Mouse (Mus musculus) myocyte (in vitro differentiated cells): ENCODE measurements around the gene Tspan7. TPM values are rescaled to one million over a fixed set of nuclear protein-coding genes. Genes with fewer than 3 reads are reported as not detected.

Source experiments
- H3K27me3 ChIP-seq: one replicate; pipeline ENCODE4 v1.6.1; 2011; ENCODE audit not compliant: control insufficient read depth, insufficient read depth, insufficient read length
- H3K36me3 ChIP-seq: one replicate; pipeline ENCODE4 v1.6.1; 2011; ENCODE audit not compliant: control insufficient read depth, insufficient read depth
- H3K4me2 ChIP-seq: one replicate; pipeline ENCODE4 v1.6.1; 2011; ENCODE audit warnings: low read depth, control low read depth
- H3K4me3 ChIP-seq: one replicate; pipeline ENCODE4 v1.5.1; 2011; ENCODE audit warnings: mild to moderate bottlenecking, control low read depth, moderate library complexity
- H3K79me2 ChIP-seq: one replicate; pipeline ENCODE4 v1.6.1; 2011; ENCODE audit not compliant: control insufficient read depth, insufficient read depth
- H3ac ChIP-seq: one replicate; pipeline ENCODE4 v1.6.1; 2011; ENCODE audit not compliant: control insufficient read depth, insufficient read length
- CEBPB ChIP-seq: IDR thresholded peaks from 2 replicates; pipeline ENCODE4 v1.6.1; 2011; ENCODE audit warnings: mild to moderate bottlenecking, moderate library complexity; ENCODE audit not compliant: poor library complexity, insufficient read depth, severe bottlenecking
- E2F4 ChIP-seq: IDR thresholded peaks from one replicate; pipeline ENCODE4 v1.6.1; 2011; ENCODE audit warnings: mild to moderate bottlenecking, control low read depth, moderate library complexity; ENCODE audit not compliant: insufficient read depth
- MAX ChIP-seq: IDR thresholded peaks from one replicate; pipeline ENCODE4 v1.6.1; 2011; ENCODE audit warnings: low read depth, mild to moderate bottlenecking, control low read depth
- MYOD1 ChIP-seq, 3 experiments: IDR thresholded peaks; one replicate each; pipeline ENCODE4 v1.6.1; 2011; ENCODE audit warnings: control low read depth in 2 of 3, low read depth in 2 of 3, mild to moderate bottlenecking in 2 of 3, moderate library complexity in 1 of 3; ENCODE audit not compliant: insufficient read length in 2 of 3, control insufficient read depth in 1 of 3
- MYOG ChIP-seq, 3 experiments: IDR thresholded peaks; one replicate each; pipeline ENCODE4 v1.6.1; 2011; ENCODE audit warnings: control low read depth in 2 of 3, low read depth in 2 of 3, mild to moderate bottlenecking in 2 of 3; ENCODE audit not compliant: insufficient read length in 2 of 3, control insufficient read depth in 1 of 3, insufficient read depth in 1 of 3
- POLR2A ChIP-seq: IDR thresholded peaks from one replicate; pipeline ENCODE4 v1.6.1; 2011; ENCODE audit warnings: low read depth, mild to moderate bottlenecking, control low read depth, moderate library complexity; ENCODE audit not compliant: insufficient read length
- POLR2AphosphoS2 ChIP-seq: IDR thresholded peaks from one replicate; pipeline ENCODE4 v1.6.1; 2011; ENCODE audit warnings: low read depth, control low read depth; ENCODE audit not compliant: insufficient read length
- REST ChIP-seq: IDR thresholded peaks from one replicate; pipeline ENCODE4 v1.6.1; 2011; ENCODE audit warnings: mild to moderate bottlenecking, control low read depth, moderate library complexity; ENCODE audit not compliant: insufficient read depth, insufficient read length
- SRF ChIP-seq: IDR thresholded peaks from one replicate; pipeline ENCODE4 v1.6.1; 2011; ENCODE audit warnings: low read depth; ENCODE audit not compliant: control insufficient read depth, insufficient read length
- TCF12 ChIP-seq: IDR thresholded peaks from one replicate; pipeline ENCODE4 v1.6.1; 2011; ENCODE audit warnings: mild to moderate bottlenecking, control low read depth; ENCODE audit not compliant: poor library complexity, insufficient read depth, severe bottlenecking
- TCF3 ChIP-seq: IDR thresholded peaks from one replicate; pipeline ENCODE4 v1.6.1; 2011; ENCODE audit warnings: low read depth, control low read depth; ENCODE audit not compliant: insufficient read length
- USF1 ChIP-seq: IDR thresholded peaks from one replicate; pipeline ENCODE4 v1.6.1; 2011; ENCODE audit warnings: low read depth, mild to moderate bottlenecking, control low read depth, moderate library complexity
- polyA plus RNA-seq: library from polyadenylated mRNA; unstranded; fragments of >200 nt; fragmentation: generic; extraction: Trizol; gene quantifications from one replicate; pipeline ENCODE4 v1.2.1, GENCODE M21; 2012; ENCODE audit warnings: missing spikeins

Tspan7 gene
- polyA plus RNA-seq, 1 experiment, result 45.0 TPM

- no peak overlapping the region for H3K4me3 ChIP-seq
- H3K79me2 ChIP-seq, result no peaks in the 10 kb centered on the region
- H3K27me3 ChIP-seq, result no peaks in the 10 kb centered on the region
- no peak overlapping the region for H3K4me2 ChIP-seq
- no peak overlapping the region for H3ac ChIP-seq
- no peak for TF ChIP-seq POLR2AphosphoS2
- TF ChIP-seq CEBPB, result no peak
- no peaks in the 10 kb centered on the region for H3K36me3 ChIP-seq
Observed at GRCm38 (mm10) chrX:10574523-10574922, 89.6 kb downstream of the Tspan7 start.

GRCm38 (mm10) chrX:10575406-10575805, 90.4 kb downstream of the Tspan7 start:
- Histone ChIP-seq H3K79me2 (no peaks in the 10 kb centered on the region), H3ac (no peak overlapping the region), H3K4me3 (no peak overlapping the region), H3K4me2 (no peak overlapping the region), H3K27me3 (no peaks in the 10 kb centered on the region), H3K36me3 (no peaks in the 10 kb centered on the region)
- TF ChIP-seq MAX (no peak), POLR2AphosphoS2 (no peak), MYOG (IDR thresholded peaks at IDR 0.05; ENCODE audit: control insufficient read depth in 1 of 3, insufficient read depth in 1 of 3, insufficient read length in 2 of 3, low read depth in 2 of 3) (no peak), TCF12 (no peak)

- no peaks in the 10 kb centered on the region for H3K27me3 ChIP-seq
- H3K4me3 ChIP-seq, result no peak overlapping the region
- no peaks in the 10 kb centered on the region for H3K79me2 ChIP-seq
- H3K36me3 ChIP-seq, result no peaks in the 10 kb centered on the region
- H3K4me2 ChIP-seq, result no peak overlapping the region
- TF ChIP-seq USF1 (no peak), SRF (no peak), POLR2A (no peak), CEBPB (no peak), TCF12 (no peak), TCF3 (no peak), MYOD1 (IDR thresholded peaks at IDR 0.05; ENCODE audit: control insufficient read depth in 1 of 3, insufficient read length in 2 of 3, low read depth in 2 of 3) (no peak), REST (no peak), MYOG (IDR thresholded peaks at IDR 0.05; ENCODE audit: control insufficient read depth in 1 of 3, insufficient read depth in 1 of 3, insufficient read length in 2 of 3, low read depth in 2 of 3) (no peak), E2F4 (no peak), POLR2AphosphoS2 (no peak), MAX (no peak)
- no peak overlapping the region for H3ac ChIP-seq
Observed at GRCm38 (mm10) chrX:10576349-10576748, 91.4 kb downstream of the Tspan7 start.

- H3K27me3 ChIP-seq, result no peaks in the 10 kb centered on the region
- no peak overlapping the region for H3K4me2 ChIP-seq
- H3K36me3 ChIP-seq, result no peaks in the 10 kb centered on the region
- no peak for TF ChIP-seq MAX
- no peak for TF ChIP-seq SRF
- no peak for TF ChIP-seq POLR2A
- TF ChIP-seq CEBPB, result no peak
- no peak for TF ChIP-seq USF1
- no peak for TF ChIP-seq TCF12
- no peak for TF ChIP-seq POLR2AphosphoS2
- no peak for TF ChIP-seq MYOG (IDR thresholded peaks at IDR 0.05; ENCODE audit: control insufficient read depth in 1 of 3, insufficient read depth in 1 of 3, insufficient read length in 2 of 3, low read depth in 2 of 3)
- H3K4me3 ChIP-seq, result no peak overlapping the region
- H3K79me2 ChIP-seq, result no peaks in the 10 kb centered on the region
- H3ac ChIP-seq, result no peak overlapping the region
Observed at GRCm38 (mm10) chrX:10577356-10577755, 92.4 kb downstream of the Tspan7 start.

- Histone ChIP-seq H3K36me3 (no peaks in the 10 kb centered on the region), H3ac (no peak overlapping the region), H3K4me3 (no peak overlapping the region), H3K4me2 (no peak overlapping the region), H3K27me3 (no peaks in the 10 kb centered on the region), H3K79me2 (no peaks in the 10 kb centered on the region)
- TF ChIP-seq TCF3, result no peak
- no peak for TF ChIP-seq MYOD1 (IDR thresholded peaks at IDR 0.05; ENCODE audit: control insufficient read depth in 1 of 3, insufficient read length in 2 of 3, low read depth in 2 of 3)
- TF ChIP-seq TCF12, result no peak
- no peak for TF ChIP-seq POLR2A
- TF ChIP-seq MYOG (IDR thresholded peaks at IDR 0.05; ENCODE audit: control insufficient read depth in 1 of 3, insufficient read depth in 1 of 3, insufficient read length in 2 of 3, low read depth in 2 of 3), result no peak
- no peak for TF ChIP-seq REST
Observed at GRCm38 (mm10) chrX:10582731-10583130, 97.8 kb downstream of the Tspan7 start.

- Histone ChIP-seq H3K27me3 (no peaks in the 10 kb centered on the region), H3ac (no peak overlapping the region), H3K4me2 (no peak overlapping the region), H3K4me3 (no peak overlapping the region), H3K79me2 (no peaks in the 10 kb centered on the region), H3K36me3 (no peaks in the 10 kb centered on the region)
- TF ChIP-seq E2F4, result no peak
- TF ChIP-seq REST, result no peak
- no peak for TF ChIP-seq SRF
- no peak for TF ChIP-seq USF1
- TF ChIP-seq TCF12, result no peak
- no peak for TF ChIP-seq POLR2A
- TF ChIP-seq TCF3, result no peak
Observed at GRCm38 (mm10) chrX:10592244-10592643, 107.3 kb downstream of the Tspan7 start.
